Mouse (Mus musculus): ENCODE measurements at regions not wholly inside any gene's neighbourhood (a gene's known extent, or its start where the extent isn't known, plus 50 kb on each side); places are given as distances from the start of the nearest gene placed in this dataset.

DNA sequence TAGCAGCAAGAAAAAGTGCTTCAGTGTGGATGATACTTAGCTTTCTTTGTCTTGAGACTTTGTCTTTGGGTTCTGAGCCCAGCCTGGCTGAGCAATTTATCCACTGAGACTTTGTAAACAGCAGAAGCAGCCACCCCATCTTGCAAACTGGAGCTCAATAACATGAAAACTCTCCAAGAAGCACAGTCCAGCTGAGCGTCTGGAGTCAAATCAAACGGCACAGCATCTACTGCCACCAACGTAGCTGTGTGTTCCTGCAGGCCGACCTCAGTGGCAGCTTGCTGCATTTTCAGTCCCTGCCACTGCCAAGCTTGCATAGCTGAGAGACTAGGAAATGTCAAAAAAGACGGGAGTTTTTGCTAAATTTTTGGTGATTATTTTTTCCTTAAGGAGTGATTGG, 68.8 kb upstream of the Galnt17 start:
- WGBS: 84% methylated on average over 5 of the region's 5 CpGs
- H3K4me1 ChIP-seq: no peaks in the 10 kb centered on the region
- no peaks in the 10 kb centered on the region for H3K27me3 ChIP-seq (replicated peaks; ENCODE audit: low read depth, poor library complexity, severe bottlenecking)
- no peak overlapping the region for H3K27ac ChIP-seq (replicated peaks)
- no peaks in the 10 kb centered on the region for H3K36me3 ChIP-seq (replicated peaks)
- no peaks in the 10 kb centered on the region for H3K9me3 ChIP-seq
- no peak overlapping the region for H3K4me3 ChIP-seq
- no peak for DNase-seq (ENCODE audit: low spot score)

DNA sequence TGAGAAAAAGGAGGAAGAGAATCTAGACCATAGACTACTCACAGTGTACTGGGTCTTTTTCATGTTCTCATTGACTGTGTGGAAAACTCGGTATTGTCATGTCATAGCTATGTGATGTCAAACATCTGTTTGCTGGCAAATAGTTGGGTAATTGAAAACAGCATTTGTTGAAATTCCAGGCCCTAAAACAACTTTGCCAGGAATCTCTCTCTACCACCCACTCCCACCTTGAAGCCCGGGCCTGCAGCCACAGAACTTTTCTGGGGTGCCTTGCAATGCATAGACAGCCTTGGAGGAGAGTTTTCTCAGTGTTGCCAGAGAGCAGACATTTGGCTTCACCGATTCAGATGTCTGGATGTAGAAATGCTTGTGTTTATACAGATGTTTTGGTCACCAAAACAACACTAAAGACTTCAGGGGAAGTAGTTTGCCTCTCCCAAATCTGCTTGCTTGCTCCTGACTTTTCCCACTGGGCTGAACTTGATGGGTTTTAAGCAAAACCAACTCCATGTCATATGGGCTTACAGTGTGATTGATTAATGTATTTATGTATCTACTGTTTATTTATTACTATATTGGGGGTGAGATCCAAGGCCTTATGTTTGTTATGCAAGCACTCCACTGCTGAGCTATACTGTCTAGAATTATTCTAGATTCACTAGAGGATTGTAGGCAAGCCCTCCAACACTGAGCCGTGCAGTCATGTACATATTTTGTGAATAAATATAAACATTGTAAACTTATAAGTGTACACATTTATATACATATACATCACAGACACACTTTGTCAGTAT, 63.2 kb upstream of the Galnt17 start:
- DNase-seq (ENCODE audit: low spot score): peak; percentile 16
- Histone ChIP-seq H3K27ac (replicated peaks) (no peak overlapping the region), H3K4me1 (peaks cover 6% of the 10 kb centered on the region; the same call in 1 of the 2 replicates), H3K4me3 (no peak overlapping the region), H3K36me3 (replicated peaks) (no peaks in the 10 kb centered on the region), H3K27me3 (replicated peaks; ENCODE audit: low read depth, poor library complexity, severe bottlenecking) (no peaks in the 10 kb centered on the region), H3K9me3 (no peaks in the 10 kb centered on the region)
- WGBS: 45% methylated on average over 4 of the region's 4 CpGs

DNA sequence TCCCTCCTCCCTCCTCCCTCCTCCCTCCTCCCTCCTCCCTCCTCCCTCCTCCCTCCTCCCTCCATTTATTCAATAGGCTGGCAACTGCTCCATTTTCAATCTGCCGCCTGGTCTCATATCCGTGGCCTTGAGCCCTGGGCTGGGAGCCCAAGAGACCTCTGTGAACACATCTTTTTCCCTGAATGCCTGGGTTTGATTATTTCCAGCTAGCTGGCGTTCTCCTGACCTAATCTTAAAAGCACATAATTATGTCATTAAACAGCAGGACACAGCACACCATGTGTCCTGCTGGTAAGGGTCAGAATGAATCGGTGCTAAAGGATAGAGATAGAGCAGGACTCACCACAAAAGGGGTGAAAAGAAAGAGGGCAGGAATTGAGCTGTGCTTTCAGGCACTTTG, 59.2 kb upstream of the Galnt17 start:
- no peaks in the 10 kb centered on the region for H3K9me3 ChIP-seq
- no peak overlapping the region for H3K27ac ChIP-seq (replicated peaks)
- 29% methylated on average over 4 of the region's 4 CpGs for WGBS
- no peaks in the 10 kb centered on the region for H3K27me3 ChIP-seq (replicated peaks; ENCODE audit: low read depth, poor library complexity, severe bottlenecking)
- peak; percentile 43 for DNase-seq (ENCODE audit: low spot score)
- no peak overlapping the region for H3K4me3 ChIP-seq
- H3K4me1 ChIP-seq: peaks cover 6% of the 10 kb centered on the region; the same call in 1 of the 2 replicates
- no peaks in the 10 kb centered on the region for H3K36me3 ChIP-seq (replicated peaks)

DNA sequence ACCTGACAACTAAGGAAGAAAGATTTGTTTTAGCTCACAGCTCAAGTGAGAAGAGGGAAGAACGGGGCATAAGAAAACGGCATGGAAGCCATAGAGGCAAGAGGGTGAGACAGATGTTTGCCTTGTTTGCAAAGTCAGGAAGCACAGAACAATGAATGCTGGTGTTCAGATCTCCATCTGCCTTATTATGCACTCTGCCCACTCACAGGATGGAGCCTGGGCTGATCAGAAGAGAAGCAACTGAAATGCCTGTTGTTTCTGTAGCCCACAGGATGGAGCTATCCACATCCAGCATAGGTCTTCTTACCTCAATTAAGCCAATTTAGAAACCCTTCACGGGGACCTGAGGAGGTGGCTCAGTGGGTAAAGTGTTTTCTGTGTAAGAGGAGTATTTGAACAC, 51.5 kb upstream of the Galnt17 start:
- 81% methylated on average over 3 of the region's 3 CpGs for WGBS
- H3K4me1 ChIP-seq: no peaks in the 10 kb centered on the region
- H3K4me3 ChIP-seq: no peak overlapping the region
- no peaks in the 10 kb centered on the region for H3K36me3 ChIP-seq (replicated peaks)
- H3K9me3 ChIP-seq: no peaks in the 10 kb centered on the region
- H3K27me3 ChIP-seq (replicated peaks; ENCODE audit: low read depth, poor library complexity, severe bottlenecking): no peaks in the 10 kb centered on the region
- DNase-seq (ENCODE audit: low spot score): no peak
- H3K27ac ChIP-seq (replicated peaks): no peak overlapping the region
